Mouse (Mus musculus) frontal cortex, postnatal 36 days (tissue): ENCODE measurements around the gene Gm49395.

Experiments
- DNase-seq, 2 experiments: peaks; one replicate each; pipeline ENCODE4 v3.0.0; 2022; ENCODE audit warnings: low spot score in 2 of 2

The Gm49395 gene

GRCm38 (mm10) chr13:114987668-114988067, 114.1 kb downstream of the Gm49395 start:
- DNase-seq, result no peak

GRCm38 (mm10) chr13:114987161-114987560, 114.6 kb downstream of the Gm49395 start:
- no peak for DNase-seq
